Mouse (Mus musculus) MEL (cell line): ENCODE measurements around the gene Fam184a. TPM values are rescaled to one million over a fixed set of nuclear protein-coding genes. Genes with fewer than 3 reads are reported as not detected.

Source experiments
- DNase-seq: peaks from one replicate; pipeline ENCODE4 v3.0.0; 2011; ENCODE audit warnings: low read depth, low spot score
- H3K27ac ChIP-seq: 2 replicates; pipeline ENCODE4 v1.5.1; 2012; ENCODE audit warnings: low read depth, mild to moderate bottlenecking, control low read depth, low read length, moderate library complexity; ENCODE audit not compliant: control insufficient read depth
- H3K27me3 ChIP-seq, 2 experiments: fragments of 150-350 bp in 1 of 2; sonication (generic) in 1 of 2; 2 replicates each; pipeline ENCODE4 v1.6.1; 2012; ENCODE audit warnings: low read length in 2 of 2, mild to moderate bottlenecking in 2 of 2, improper control_type of control experiment in 1 of 2, moderate library complexity in 1 of 2; ENCODE audit not compliant: insufficient read depth in 2 of 2, control insufficient read depth in 1 of 2
- H3K36me3 ChIP-seq, 2 experiments: 2 replicates each; pipeline ENCODE4 v1.6.1; 2012 to 2014; ENCODE audit warnings: low read length in 2 of 2, improper control_type of control experiment in 1 of 2, inconsistent platforms in 1 of 2, mild to moderate bottlenecking in 1 of 2; ENCODE audit not compliant: insufficient read depth in 2 of 2, control insufficient read depth in 1 of 2
- H3K4me1 ChIP-seq, 2 experiments: fragments of 150-350 bp in 1 of 2; sonication (generic) in 1 of 2; 2 replicates each; pipeline ENCODE4 v1.6.1; 2012; ENCODE audit warnings: low read length in 2 of 2, improper control_type of control experiment in 1 of 2, mild to moderate bottlenecking in 1 of 2; ENCODE audit not compliant: insufficient read depth in 2 of 2, control insufficient read depth in 1 of 2
- H3K4me3 ChIP-seq, 2 experiments: fragments of 150-350 bp in 1 of 2; sonication (generic) in 1 of 2; 2 replicates each; pipeline ENCODE4 v1.5.1; 2012; ENCODE audit warnings: low read depth in 2 of 2, low read length in 2 of 2, mild to moderate bottlenecking in 2 of 2, moderate library complexity in 2 of 2, control low read depth in 1 of 2, improper control_type of control experiment in 1 of 2; ENCODE audit not compliant: control insufficient read depth in 1 of 2, insufficient read depth in 1 of 2
- H3K79me2 ChIP-seq: 2 replicates; pipeline ENCODE4 v1.6.1; 2012; ENCODE audit warnings: mild to moderate bottlenecking, low read length, moderate library complexity; ENCODE audit not compliant: control insufficient read depth, poor library complexity, insufficient read depth
- H3K9ac ChIP-seq: 2 replicates; pipeline ENCODE4 v1.6.1; 2012; ENCODE audit warnings: low read depth, mild to moderate bottlenecking, control low read depth, low read length, moderate library complexity; ENCODE audit not compliant: control insufficient read depth, poor library complexity, severe bottlenecking
- H3K9me3 ChIP-seq: fragments of 150-350 bp; sonication (generic); replicated peaks from 2 replicates; pipeline ENCODE4 v1.6.1; 2012; ENCODE audit warnings: mild to moderate bottlenecking, low read length, improper control_type of control experiment, moderate library complexity; ENCODE audit not compliant: insufficient read depth
- CHD1 ChIP-seq: IDR thresholded peaks from 2 replicates; pipeline ENCODE4 v1.6.1; 2012; ENCODE audit warnings: low read depth, mild to moderate bottlenecking, inconsistent platforms, low read length, improper control_type of control experiment
- CHD2 ChIP-seq: IDR thresholded peaks from 2 replicates; pipeline ENCODE4 v1.6.1; 2011; ENCODE audit warnings: low read length, improper control_type of control experiment
- CTCF ChIP-seq, 3 experiments: IDR thresholded peaks in 2 of 3; conservative IDR thresholded peaks in 1 of 3; 2 replicates each; pipeline ENCODE4 v1.5.1; 2011 to 2012; ENCODE audit warnings: low read length in 3 of 3, low read depth in 2 of 3, mild to moderate bottlenecking in 2 of 3, improper control_type of control experiment in 1 of 3, inconsistent platforms in 1 of 3, mixed read lengths in 1 of 3, moderate library complexity in 1 of 3; ENCODE audit not compliant: control insufficient read depth in 1 of 3, insufficient read depth in 1 of 3, poor library complexity in 1 of 3, severe bottlenecking in 1 of 3
- ELF1 ChIP-seq: IDR thresholded peaks from 2 replicates; pipeline ENCODE4 v1.6.1; 2014; ENCODE audit warnings: low read depth, mild to moderate bottlenecking, inconsistent platforms, low read length, improper control_type of control experiment, moderate library complexity
- GABPA ChIP-seq: IDR thresholded peaks from 2 replicates; pipeline ENCODE4 v1.6.1; 2012; ENCODE audit warnings: low read depth, mild to moderate bottlenecking, inconsistent platforms, low read length, improper control_type of control experiment, moderate library complexity
- JUND ChIP-seq: IDR thresholded peaks from 2 replicates; pipeline ENCODE4 v1.6.1; 2011; ENCODE audit warnings: low read depth, mild to moderate bottlenecking, improper control_type of control experiment, low read length
- POLR2A ChIP-seq, 2 experiments: IDR thresholded peaks; 2 replicates each; pipeline ENCODE4 v1.6.1; 2011 to 2012; ENCODE audit warnings: low read length in 2 of 2, mild to moderate bottlenecking in 2 of 2, control low read depth in 1 of 2, improper control_type of control experiment in 1 of 2, low read depth in 1 of 2, moderate library complexity in 1 of 2; ENCODE audit not compliant: control insufficient read depth in 1 of 2, insufficient read depth in 1 of 2, poor library complexity in 1 of 2
- TBP ChIP-seq: IDR thresholded peaks from 2 replicates; pipeline ENCODE4 v1.8.0; 2011; ENCODE audit warnings: low read depth, low read length, improper control_type of control experiment
- ZMIZ1 ChIP-seq: IDR thresholded peaks from 2 replicates; pipeline ENCODE4 v1.6.1; 2012; ENCODE audit warnings: low read depth, mild to moderate bottlenecking, inconsistent platforms, low read length, improper control_type of control experiment, moderate library complexity
- ZNF384 ChIP-seq: IDR thresholded peaks from 2 replicates; pipeline ENCODE4 v1.6.1; 2012; ENCODE audit warnings: low read depth, mild to moderate bottlenecking, inconsistent platforms, low read length, improper control_type of control experiment
- polyA plus RNA-seq, 2 experiments: library from polyadenylated mRNA; stranded (reverse) in 1 of 2; unstranded in 1 of 2; fragments of >175 nt in 1 of 2; fragments of >200 nt in 1 of 2; gene quantifications; 2 replicates each; pipeline versions ENCODE4 v1.2.1 to v1.2.4; 2012; ENCODE audit warnings: low replicate concordance in 2 of 2, low read depth in 1 of 2; ENCODE audit not compliant: insufficient read length in 2 of 2, insufficient read depth in 1 of 2, missing spikeins in 1 of 2
- total RNA-seq: library from RNA; depleted of rRNA; stranded (reverse); fragments of 300-350 nt; gene quantifications from 2 replicates; pipeline ENCODE4 v1.2.3, GENCODE M21; 2012

Gene Fam184a
- total and polyA plus RNA-seq, 3 experiments, result not detected

- H3K36me3 ChIP-seq, result peaks cover 4 to 60% of the 10 kb centered on the region in 2 experiments
- H3K27ac ChIP-seq, result no peak overlapping the region
- no peak overlapping the region for H3K4me3 ChIP-seq
- H3K27me3 ChIP-seq, result no peaks in the 10 kb centered on the region
- H3K9me3 ChIP-seq, result no peaks in the 10 kb centered on the region
- no peaks in the 10 kb centered on the region for H3K79me2 ChIP-seq
- H3K4me1 ChIP-seq, result no peaks in the 10 kb centered on the region
- no peak for TF ChIP-seq ZMIZ1
- TF ChIP-seq POLR2A (IDR thresholded peaks at IDR 0.05; ENCODE audit: control insufficient read depth in 1 of 2, insufficient read depth in 1 of 2, low read depth in 1 of 2, low read length in 2 of 2, poor library complexity in 1 of 2), result 0 out of 4 replicates have a peak, but pooled peaks of 1 of the 2 experiments have one; percentile 11
- no peak for TF ChIP-seq JUND
- no peak for TF ChIP-seq CHD1
- TF ChIP-seq ELF1, result no peak
- DNase-seq, result no peak
- H3K9ac ChIP-seq, result no peak overlapping the region
These were observed 142.6 kb downstream of the Fam184a start for GRCm38 (mm10) chr10:53608274-53608673.

- H3K9ac ChIP-seq, result no peak overlapping the region
- no peaks in the 10 kb centered on the region for H3K9me3 ChIP-seq
- peaks cover 17 to 61% of the 10 kb centered on the region in 2 experiments for H3K36me3 ChIP-seq
- no peak overlapping the region for H3K4me3 ChIP-seq
- DNase-seq, result no peak
- H3K79me2 ChIP-seq, result peaks cover 8% of the 10 kb centered on the region
- no peak overlapping the region for H3K27ac ChIP-seq
- TF ChIP-seq CHD2, result no peak
- TF ChIP-seq CTCF (IDR thresholded peaks at IDR 0.05 in 2 of 3, conservative IDR thresholded peaks at IDR 0.05 in 1 of 3; ENCODE audit: control insufficient read depth in 1 of 3, insufficient read depth in 1 of 3, low read depth in 2 of 3, low read length in 3 of 3, poor library complexity in 1 of 3, severe bottlenecking in 1 of 3), result peak in 1 of 3 experiments; percentile 7; a peak in 1 of 6 replicates
- no peaks in the 10 kb centered on the region for H3K27me3 ChIP-seq
- H3K4me1 ChIP-seq, result peaks cover 0 to 3% of the 10 kb centered on the region in 2 experiments; a peak in 1 of 4 replicates
These were observed 145.6 kb downstream of the Fam184a start for GRCm38 (mm10) chr10:53605328-53605727.

GRCm38 (mm10) chr10:53598821-53599220 is 152.1 kb downstream of the Fam184a start:
- Histone ChIP-seq H3K36me3 (peaks cover 23 to 39% of the 10 kb centered on the region in 2 experiments), H3K9me3 (no peaks in the 10 kb centered on the region), H3K79me2 (peaks cover 38% of the 10 kb centered on the region), H3K27me3 (no peaks in the 10 kb centered on the region), H3K4me1 (peaks cover 10 to 12% of the 10 kb centered on the region in 2 experiments), H3K4me3 (peak overlapping the region in 1 of 2 experiments; percentile 97; a peak in 2 of 4 replicates), H3K27ac (peak overlapping the region; percentile 49; the same call in 1 of the 2 replicates), H3K9ac (peak overlapping the region; percentile 84)
- peak; percentile 70 for DNase-seq
- TF ChIP-seq ZNF384 (no peak), CTCF (IDR thresholded peaks at IDR 0.05 in 2 of 3, conservative IDR thresholded peaks at IDR 0.05 in 1 of 3; ENCODE audit: control insufficient read depth in 1 of 3, insufficient read depth in 1 of 3, low read depth in 2 of 3, low read length in 3 of 3, poor library complexity in 1 of 3, severe bottlenecking in 1 of 3) (peak in 1 of 3 experiments; percentile 19; a peak in 1 of 6 replicates), POLR2A (IDR thresholded peaks at IDR 0.05; ENCODE audit: control insufficient read depth in 1 of 2, insufficient read depth in 1 of 2, low read depth in 1 of 2, low read length in 2 of 2, poor library complexity in 1 of 2) (peak in 1 of 2 experiments; percentile 29; a peak in 1 of 4 replicates), TBP (0 out of 2 replicates have a peak, but pooled peaks have one; percentile 28), GABPA (0 out of 2 replicates have a peak, but pooled peaks have one; percentile 50)
